Mouse (Mus musculus) embryonic fibroblast, embryonic 13.5 days (primary cell): ENCODE results near the gene Adgrb3. TPM values are rescaled to one million over a fixed set of nuclear protein-coding genes. Genes with fewer than 3 reads are reported as not detected.

Experiments
- H3K27ac ChIP-seq: 2 replicates; pipeline ENCODE4 v1.5.1; 2012; ENCODE audit warnings: low read length, control low read depth, inconsistent platforms; ENCODE audit not compliant: insufficient read depth
- H3K4me1 ChIP-seq: 2 replicates; pipeline ENCODE4 v1.6.1; 2011; ENCODE audit warnings: low read length; ENCODE audit not compliant: control insufficient read depth, insufficient read depth
- H3K4me3 ChIP-seq: 2 replicates; pipeline ENCODE4 v1.5.1; 2011; ENCODE audit warnings: mild to moderate bottlenecking, control low read depth, low read length; ENCODE audit not compliant: insufficient read depth
- CTCF ChIP-seq: IDR thresholded peaks from 2 replicates; pipeline ENCODE4 v1.5.1; 2011; ENCODE audit warnings: mild to moderate bottlenecking, control low read depth, low read length, moderate library complexity, borderline replicate concordance; ENCODE audit not compliant: insufficient read depth
- POLR2A ChIP-seq: IDR thresholded peaks from 2 replicates; pipeline ENCODE4 v1.6.1; 2011; ENCODE audit warnings: low read depth, mild to moderate bottlenecking, control low read depth, low read length, moderate library complexity
- polyA plus RNA-seq: library from polyadenylated mRNA; stranded (reverse); fragments of >200 nt; gene quantifications from 2 replicates; pipeline ENCODE4 v1.2.4, GENCODE M21; 2011; ENCODE audit warnings: low read depth; ENCODE audit not compliant: missing spikeins, insufficient read length

Adgrb3 gene
- polyA plus RNA-seq, 1 experiment, result not detected

- no peak for TF ChIP-seq CTCF
- no peak for TF ChIP-seq POLR2A
- Histone ChIP-seq H3K4me3 (no peak overlapping the region), H3K4me1 (no peaks in the 10 kb centered on the region), H3K27ac (no peak overlapping the region)
Observed at GRCm38 (mm10) chr1:25568096-25568495, 261.4 kb downstream of the Adgrb3 start.

GRCm38 (mm10) chr1:25546072-25546471, 283.4 kb downstream of the Adgrb3 start:
- TF ChIP-seq POLR2A, result no peak
- TF ChIP-seq CTCF, result no peak
- no peaks in the 10 kb centered on the region for H3K4me1 ChIP-seq
- no peak overlapping the region for H3K4me3 ChIP-seq
- H3K27ac ChIP-seq, result no peak overlapping the region

- no peak overlapping the region for H3K4me3 ChIP-seq
- no peak for TF ChIP-seq POLR2A
- no peak for TF ChIP-seq CTCF
- no peaks in the 10 kb centered on the region for H3K4me1 ChIP-seq
- H3K27ac ChIP-seq, result no peak overlapping the region
Observed at GRCm38 (mm10) chr1:25543915-25544314, 285.6 kb downstream of the Adgrb3 start.

- Histone ChIP-seq H3K4me1 (no peaks in the 10 kb centered on the region), H3K27ac (no peak overlapping the region), H3K4me3 (no peak overlapping the region)
- TF ChIP-seq POLR2A, result no peak
- TF ChIP-seq CTCF, result no peak
Observed at GRCm38 (mm10) chr1:25542891-25543290, 286.6 kb downstream of the Adgrb3 start.

GRCm38 (mm10) chr1:25526976-25527375, 302.5 kb downstream of the Adgrb3 start:
- Histone ChIP-seq H3K4me1 (no peaks in the 10 kb centered on the region), H3K4me3 (no peak overlapping the region), H3K27ac (no peak overlapping the region)
- no peak for TF ChIP-seq CTCF
- no peak for TF ChIP-seq POLR2A

- no peaks in the 10 kb centered on the region for H3K4me1 ChIP-seq
- no peak overlapping the region for H3K27ac ChIP-seq
- no peak for TF ChIP-seq CTCF
- TF ChIP-seq POLR2A, result no peak
- H3K4me3 ChIP-seq, result no peak overlapping the region
Observed at GRCm38 (mm10) chr1:25510321-25511055, 319.0 kb downstream of the Adgrb3 start.

- TF ChIP-seq POLR2A (no peak), CTCF (no peak)
- H3K4me1 ChIP-seq, result no peaks in the 10 kb centered on the region
- no peak overlapping the region for H3K4me3 ChIP-seq
- no peak overlapping the region for H3K27ac ChIP-seq
Observed at GRCm38 (mm10) chr1:25504313-25504712, 325.2 kb downstream of the Adgrb3 start.

GRCm38 (mm10) chr1:25503524-25503923, 326.0 kb downstream of the Adgrb3 start:
- H3K4me1 ChIP-seq, result no peaks in the 10 kb centered on the region
- H3K4me3 ChIP-seq, result no peak overlapping the region
- TF ChIP-seq CTCF, result no peak
- TF ChIP-seq POLR2A, result no peak
- no peak overlapping the region for H3K27ac ChIP-seq

GRCm38 (mm10) chr1:25495202-25495914, 334.1 kb downstream of the Adgrb3 start:
- H3K4me1 ChIP-seq, result no peaks in the 10 kb centered on the region
- H3K27ac ChIP-seq, result no peak overlapping the region
- TF ChIP-seq CTCF, result no peak
- TF ChIP-seq POLR2A, result no peak
- no peak overlapping the region for H3K4me3 ChIP-seq

- no peak for TF ChIP-seq CTCF
- TF ChIP-seq POLR2A, result no peak
- H3K4me1 ChIP-seq, result no peaks in the 10 kb centered on the region
- no peak overlapping the region for H3K4me3 ChIP-seq
- H3K27ac ChIP-seq, result no peak overlapping the region
Observed at GRCm38 (mm10) chr1:25491503-25491902, 338.0 kb downstream of the Adgrb3 start.
